Mouse (Mus musculus): ENCODE measurements around the gene Abcc4. TPM values are rescaled to one million over a fixed set of nuclear protein-coding genes. Genes with fewer than 3 reads are reported as not detected.

The Abcc4 gene
- total and polyA plus RNA-seq, 2 experiments from 2014 or later: 2.3 to 4.8 TPM

- H3K27ac ChIP-seq: no peak overlapping the region
- H3K9me3 ChIP-seq (ENCODE audit: low read length): no peaks in the 10 kb centered on the region
- 0 out of 2 replicates have a peak overlapping the region, but pooled peaks have one; percentile 13 for H3K4me2 ChIP-seq (ENCODE audit: low read depth, low read length)
- no peak overlapping the region for H3K4me3 ChIP-seq (ENCODE audit: low read length)
- no peaks in the 10 kb centered on the region for H3K36me3 ChIP-seq (ENCODE audit: insufficient read depth, low read length)
- no peak for ATAC-seq
- no peaks in the 10 kb centered on the region for H3K27me3 ChIP-seq (ENCODE audit: insufficient read depth, low read length)
- H3K9ac ChIP-seq (replicated peaks; ENCODE audit: low read length): no peak overlapping the region
- TF ChIP-seq CTCF (IDR thresholded peaks at IDR 0.05; ENCODE audit: low read depth): no peak
- WGBS: 58% methylated on average over 20 of the region's 20 CpGs
- H3K4me1 ChIP-seq (ENCODE audit: insufficient read depth, low read length): peaks cover 7% of the 10 kb centered on the region
- DNase-seq (ENCODE audit: low spot score): peak; percentile 38
Observed at GRCm38 (mm10) chr14:118552901-118553475, 153.0 kb downstream of the Abcc4 start.

- Histone ChIP-seq H3K36me3 (ENCODE audit: insufficient read depth, low read length) (no peaks in the 10 kb centered on the region), H3K27me3 (ENCODE audit: insufficient read depth, low read length) (no peaks in the 10 kb centered on the region), H3K27ac (no peak overlapping the region), H3K9ac (replicated peaks; ENCODE audit: low read length) (no peak overlapping the region), H3K4me1 (ENCODE audit: insufficient read depth, low read length) (peaks cover 7% of the 10 kb centered on the region), H3K4me3 (ENCODE audit: low read length) (no peak overlapping the region), H3K9me3 (ENCODE audit: low read length) (no peaks in the 10 kb centered on the region), H3K4me2 (ENCODE audit: low read depth, low read length) (no peak overlapping the region; the same call in 1 of the 2 replicates)
- WGBS: 56% methylated on average over 5 of the region's 5 CpGs
- DNase-seq (ENCODE audit: low spot score): no peak
- no peak for ATAC-seq
- TF ChIP-seq CTCF (IDR thresholded peaks at IDR 0.05; ENCODE audit: low read depth): no peak
Observed at GRCm38 (mm10) chr14:118552390-118552789, 153.6 kb downstream of the Abcc4 start.

- H3K27me3 ChIP-seq (ENCODE audit: insufficient read depth, low read length): no peaks in the 10 kb centered on the region
- WGBS: 14% methylated on average over 24 of the region's 24 CpGs
- H3K9ac ChIP-seq (replicated peaks; ENCODE audit: low read length): 0 out of 2 replicates have a peak overlapping the region, but pooled peaks have one; percentile 43
- peak overlapping the region; percentile 55 for H3K4me2 ChIP-seq (ENCODE audit: low read depth, low read length)
- peaks cover 7% of the 10 kb centered on the region for H3K4me1 ChIP-seq (ENCODE audit: insufficient read depth, low read length)
- peak overlapping the region; percentile 25 for H3K4me3 ChIP-seq (ENCODE audit: low read length)
- ATAC-seq: peak; percentile 53
- no peaks in the 10 kb centered on the region for H3K9me3 ChIP-seq (ENCODE audit: low read length)
- no peak for TF ChIP-seq CTCF (IDR thresholded peaks at IDR 0.05; ENCODE audit: low read depth)
- H3K36me3 ChIP-seq (ENCODE audit: insufficient read depth, low read length): no peaks in the 10 kb centered on the region
- no peak overlapping the region for H3K27ac ChIP-seq
- DNase-seq (ENCODE audit: low spot score): peak; percentile 57
Observed at GRCm38 (mm10) chr14:118551725-118552285, 154.2 kb downstream of the Abcc4 start.

GRCm38 (mm10) chr14:118551061-118551724 lies 154.8 kb downstream of the Abcc4 start:
- H3K36me3 ChIP-seq (ENCODE audit: insufficient read depth, low read length): no peaks in the 10 kb centered on the region
- peak overlapping the region; percentile 55 for H3K4me2 ChIP-seq (ENCODE audit: low read depth, low read length)
- no peak for TF ChIP-seq CTCF (IDR thresholded peaks at IDR 0.05; ENCODE audit: low read depth)
- ATAC-seq: 0 out of 2 replicates have a peak, but pooled peaks have one; percentile 10
- no peaks in the 10 kb centered on the region for H3K9me3 ChIP-seq (ENCODE audit: low read length)
- WGBS: 37% methylated on average over 18 of the region's 18 CpGs
- H3K27ac ChIP-seq: no peak overlapping the region
- no peak for DNase-seq (ENCODE audit: low spot score)
- H3K4me1 ChIP-seq (ENCODE audit: insufficient read depth, low read length): peaks cover 7% of the 10 kb centered on the region
- no peaks in the 10 kb centered on the region for H3K27me3 ChIP-seq (ENCODE audit: insufficient read depth, low read length)
- H3K4me3 ChIP-seq (ENCODE audit: low read length): peak overlapping the region; percentile 25
- 0 out of 2 replicates have a peak overlapping the region, but pooled peaks have one; percentile 43 for H3K9ac ChIP-seq (replicated peaks; ENCODE audit: low read length)

GRCm38 (mm10) chr14:118544493-118544892 lies 161.5 kb downstream of the Abcc4 start:
- no peak overlapping the region for H3K27ac ChIP-seq
- TF ChIP-seq CTCF (IDR thresholded peaks at IDR 0.05; ENCODE audit: low read depth): no peak
- no peaks in the 10 kb centered on the region for H3K9me3 ChIP-seq (ENCODE audit: low read length)
- WGBS: 94% methylated on average over 6 of the region's 6 CpGs
- no peak overlapping the region for H3K4me2 ChIP-seq (ENCODE audit: low read depth, low read length)
- H3K36me3 ChIP-seq (ENCODE audit: insufficient read depth, low read length): no peaks in the 10 kb centered on the region
- no peak for DNase-seq (ENCODE audit: low spot score)
- no peaks in the 10 kb centered on the region for H3K4me1 ChIP-seq (ENCODE audit: insufficient read depth, low read length)
- H3K4me3 ChIP-seq (ENCODE audit: low read length): no peak overlapping the region
- no peaks in the 10 kb centered on the region for H3K27me3 ChIP-seq (ENCODE audit: insufficient read depth, low read length)
- H3K9ac ChIP-seq (replicated peaks; ENCODE audit: low read length): no peak overlapping the region
- no peak for ATAC-seq

GRCm38 (mm10) chr14:118542947-118543346 lies 163.1 kb downstream of the Abcc4 start:
- 32% methylated on average over 9 of the region's 9 CpGs for WGBS
- no peak overlapping the region for H3K4me3 ChIP-seq (ENCODE audit: low read length)
- H3K9ac ChIP-seq (replicated peaks; ENCODE audit: low read length): no peak overlapping the region
- no peaks in the 10 kb centered on the region for H3K9me3 ChIP-seq (ENCODE audit: low read length)
- DNase-seq (ENCODE audit: low spot score) (no peak), ATAC-seq (no peak)
- no peak overlapping the region for H3K4me2 ChIP-seq (ENCODE audit: low read depth, low read length)
- no peak for TF ChIP-seq CTCF (IDR thresholded peaks at IDR 0.05; ENCODE audit: low read depth)
- no peak overlapping the region for H3K27ac ChIP-seq
- H3K36me3 ChIP-seq (ENCODE audit: insufficient read depth, low read length): no peaks in the 10 kb centered on the region
- H3K27me3 ChIP-seq (ENCODE audit: insufficient read depth, low read length): no peaks in the 10 kb centered on the region
- H3K4me1 ChIP-seq (ENCODE audit: insufficient read depth, low read length): no peaks in the 10 kb centered on the region
